Mouse (Mus musculus) hindlimb bud, embryonic 11.5 days (tissue): ENCODE data around the gene Pou6f1.
"Not testable (repeated sequence)": the region's sequence is repeated elsewhere in the genome, so short reads cannot be mapped to it uniquely, and the experiment has no call there.

ENCODE experiments used
- DNase-seq: peaks from one replicate; pipeline ENCODE4 v3.0.0-alpha.2; 2012; ENCODE audit warnings: low read depth, low spot score; ENCODE audit errors: extremely low spot score

Pou6f1 gene

DNA sequence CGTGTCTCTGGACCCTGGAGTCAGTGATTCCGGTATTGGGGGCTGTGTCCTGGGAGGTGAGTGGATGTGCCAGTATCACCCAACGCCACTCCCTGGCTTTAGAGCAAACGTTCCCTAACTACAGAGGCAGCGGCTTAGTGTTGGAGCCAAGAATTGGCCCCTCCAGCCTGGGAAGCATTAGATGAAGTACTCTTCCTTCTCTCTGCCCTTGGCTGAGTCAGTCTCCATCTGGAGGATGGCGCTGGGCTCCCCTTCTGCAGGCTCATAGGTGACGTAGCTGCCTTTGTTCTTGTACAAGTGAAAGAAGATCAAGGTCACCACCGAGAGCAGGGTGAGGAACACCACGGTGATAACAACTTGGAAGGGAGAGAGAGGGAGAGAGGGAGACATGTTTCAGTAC lies 21.9 kb upstream of the Pou6f1 start:
- DNase-seq: not testable (repeated sequence)

DNA sequence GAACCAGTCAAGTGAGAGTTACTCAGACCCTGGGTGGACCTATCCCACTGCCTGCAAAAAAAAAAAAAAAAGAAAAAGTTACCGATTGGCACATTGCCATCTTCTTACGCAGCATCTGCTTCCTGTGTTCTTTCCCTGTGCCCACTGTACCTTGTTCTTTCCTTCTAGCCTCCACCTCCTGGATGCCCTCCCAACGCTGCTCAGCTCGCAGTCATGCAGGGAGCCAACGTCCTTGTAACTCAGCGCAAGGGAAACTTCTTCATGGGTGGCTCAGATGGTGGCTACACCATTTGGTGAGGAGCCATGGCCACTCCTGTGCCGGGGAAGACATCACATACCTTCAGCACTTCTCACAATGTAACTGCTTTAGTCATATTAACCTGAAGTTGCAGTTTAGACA lies 19.4 kb upstream of the Pou6f1 start:
- DNase-seq: no peak

DNA sequence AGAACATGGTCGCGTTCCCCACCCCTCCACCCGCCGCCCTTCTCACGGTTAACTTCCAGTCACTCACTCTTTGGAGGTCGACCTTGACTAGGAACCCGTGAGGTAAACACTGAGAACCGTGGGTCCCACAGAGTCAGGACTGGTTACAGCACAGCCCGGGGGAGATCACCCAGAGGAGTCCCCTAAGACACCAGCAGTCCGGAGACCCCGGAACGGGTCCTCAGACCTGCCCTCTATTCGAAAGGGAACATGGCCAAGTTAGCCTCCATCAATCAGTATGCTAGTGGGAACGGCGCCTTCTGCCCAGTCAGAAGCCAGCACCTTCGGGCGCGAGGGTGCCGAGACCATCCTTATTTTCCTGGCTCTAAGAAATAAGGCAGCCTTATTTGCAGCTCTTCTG lies 16.4 kb upstream of the Pou6f1 start:
- no peak for DNase-seq

DNA sequence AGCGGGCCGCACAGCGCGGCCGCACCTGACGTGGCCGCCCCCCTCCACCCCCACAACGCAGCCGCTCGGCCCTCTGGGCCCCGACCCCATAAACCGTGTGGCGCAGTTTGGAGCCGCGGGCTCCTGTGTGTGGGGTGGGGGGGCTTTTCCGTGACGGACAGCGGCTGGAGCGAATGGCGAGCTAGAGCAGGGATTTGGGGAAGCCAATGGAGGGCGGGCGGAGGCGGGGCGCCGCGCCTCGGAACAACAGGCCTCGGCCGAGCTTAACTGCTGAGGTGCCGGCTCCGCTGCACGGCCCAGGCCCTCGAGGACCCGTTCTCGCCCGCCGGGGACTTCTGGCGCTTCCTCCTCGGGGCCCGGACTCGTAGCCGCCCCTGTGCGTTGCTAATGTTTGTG lies 16.0 kb upstream of the Pou6f1 start:
- peak; percentile 54 for DNase-seq

DNA sequence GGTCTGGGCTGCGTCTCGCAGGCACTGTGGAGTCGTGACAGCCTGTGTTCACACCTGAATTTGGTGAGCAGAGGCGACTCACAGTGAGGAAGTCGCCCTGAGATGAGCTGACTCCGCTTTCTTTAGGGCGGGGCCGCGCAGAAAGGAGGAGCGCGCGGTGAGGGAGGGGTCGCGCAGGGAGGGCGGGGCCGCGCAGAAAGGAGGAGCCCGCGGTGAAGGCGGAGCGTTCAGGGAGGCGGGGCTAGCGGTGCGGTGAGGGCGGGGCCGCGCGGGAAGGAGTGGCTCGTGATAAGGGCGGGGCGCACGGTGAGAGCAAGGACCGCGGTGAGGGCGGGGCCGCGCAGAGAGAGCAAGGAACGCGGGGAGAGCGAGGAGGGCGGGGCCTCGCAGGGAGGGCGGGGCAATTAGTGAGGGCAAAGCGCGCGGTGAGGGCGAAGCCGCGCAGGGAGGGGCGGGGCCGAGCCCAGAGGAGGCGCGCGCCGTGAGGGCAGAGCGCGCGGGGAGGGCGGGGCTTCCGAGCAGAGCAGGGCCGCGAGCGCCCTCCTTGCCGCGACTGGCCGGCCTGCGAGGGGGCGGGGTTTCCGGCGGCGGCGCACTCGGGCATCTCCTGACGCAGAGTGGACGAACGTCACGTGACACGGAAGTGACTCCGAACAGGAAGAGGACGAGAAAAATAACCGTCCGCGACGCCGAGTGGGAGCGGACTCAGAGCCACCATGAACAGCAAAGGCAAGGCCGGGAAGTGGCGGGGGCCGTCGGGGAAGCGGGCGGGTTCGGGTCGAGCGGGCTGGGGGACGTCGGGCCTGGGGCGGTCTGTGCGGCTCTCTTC lies 15.4 kb upstream of the Pou6f1 start, which contains the start of gene Dazap2:
TSS of gene Dazap2 (plus strand) at position 354 of the 829 bp plus-strand sequence.
- DNase-seq: peak; percentile 86

DNA sequence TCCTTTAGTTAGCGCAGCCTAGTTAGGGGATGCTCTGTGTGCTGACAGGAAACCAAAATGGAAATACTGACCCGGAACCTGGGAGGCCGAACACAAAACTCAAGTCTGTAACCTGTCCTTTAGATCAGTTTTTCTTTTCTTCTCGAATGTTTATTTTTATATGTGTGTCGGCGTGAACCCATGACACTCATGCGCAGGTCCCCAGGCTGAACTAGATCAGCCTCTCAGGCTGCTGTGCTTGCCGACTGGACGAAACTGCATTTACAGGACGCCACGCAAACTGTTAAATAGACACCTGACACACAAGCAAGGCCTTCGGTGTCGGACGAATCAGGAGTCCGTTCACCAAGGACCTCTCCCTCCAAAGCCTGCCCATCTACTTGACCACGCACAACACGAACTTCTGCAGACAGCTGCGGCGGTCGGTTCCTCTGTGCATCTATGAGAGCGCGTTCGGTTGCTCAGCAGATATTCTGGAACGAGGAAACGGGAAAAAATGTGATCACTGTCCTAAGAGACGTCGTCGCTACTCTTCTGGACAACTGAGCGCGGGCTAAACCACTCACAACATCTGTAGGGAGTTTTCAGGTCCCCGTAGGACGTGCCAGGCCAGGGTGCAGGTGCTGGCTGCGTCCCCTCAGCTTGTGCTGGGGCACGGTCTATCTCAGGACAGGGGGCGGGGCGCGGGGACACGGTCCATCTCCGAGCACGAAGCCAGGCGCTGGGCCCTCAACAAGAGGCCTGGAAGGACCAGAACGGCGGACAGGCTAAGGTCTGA lies 14.6 kb upstream of the Pou6f1 start:
- DNase-seq: no peak

DNA sequence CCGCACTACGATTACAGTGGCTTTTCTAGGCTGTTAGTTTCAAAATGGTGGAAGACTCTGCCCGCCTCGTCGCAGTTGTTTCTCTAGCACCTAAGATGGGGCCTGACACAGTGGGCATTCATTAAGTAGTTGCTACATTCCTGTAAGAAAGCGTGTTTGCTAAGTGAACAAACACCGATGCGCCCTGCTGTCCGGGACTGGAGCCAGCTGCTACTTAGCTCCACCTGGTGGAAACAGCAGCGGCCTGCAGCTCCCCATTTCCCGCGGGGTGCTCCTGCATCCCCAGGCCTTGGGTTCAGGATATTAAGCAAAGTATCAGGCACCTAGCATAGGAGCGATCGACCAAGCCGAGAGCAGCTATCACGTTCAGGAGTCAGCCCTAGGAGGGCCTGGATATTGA lies 13.8 kb upstream of the Pou6f1 start:
- no peak for DNase-seq

DNA sequence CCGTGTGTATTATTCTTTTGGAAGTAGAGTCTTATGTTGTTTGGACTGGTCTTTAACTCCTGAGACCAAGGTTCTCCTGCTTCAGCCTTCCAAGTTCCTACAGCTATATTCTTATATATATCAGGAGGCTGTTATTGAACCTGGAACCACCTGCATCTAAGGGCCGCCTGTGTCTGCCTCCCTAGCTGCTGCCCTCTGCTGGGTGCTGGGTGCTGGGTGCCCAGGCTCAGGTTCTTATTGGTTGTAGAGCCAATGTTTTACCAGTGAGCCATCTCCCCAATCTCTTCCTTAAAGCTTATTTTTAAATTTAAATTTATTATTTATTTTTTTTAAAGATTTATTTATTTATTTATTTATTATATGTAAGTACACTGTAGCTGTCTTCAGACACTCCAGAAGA lies 12.6 kb upstream of the Pou6f1 start:
- DNase-seq: no peak

DNA sequence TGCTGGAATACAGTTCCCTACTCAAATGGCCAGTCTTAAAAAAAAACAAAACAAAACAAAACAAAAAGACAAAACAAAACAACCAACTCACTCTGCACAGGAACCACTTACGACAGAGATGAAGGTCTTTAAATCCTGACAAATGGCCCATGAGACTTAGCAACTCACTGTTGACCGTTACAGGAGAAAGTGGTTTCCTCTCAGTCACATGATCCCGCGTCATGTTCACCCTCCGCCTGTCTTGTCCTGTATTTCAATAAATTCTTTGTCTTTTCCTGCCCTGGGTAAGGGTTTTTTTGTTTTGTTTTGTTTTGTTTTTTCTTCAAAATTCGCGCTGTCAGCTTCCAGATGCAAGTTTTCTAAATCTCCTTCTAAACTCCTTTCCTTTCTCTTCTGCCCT lies 12.2 kb upstream of the Pou6f1 start:
- no peak for DNase-seq

DNA sequence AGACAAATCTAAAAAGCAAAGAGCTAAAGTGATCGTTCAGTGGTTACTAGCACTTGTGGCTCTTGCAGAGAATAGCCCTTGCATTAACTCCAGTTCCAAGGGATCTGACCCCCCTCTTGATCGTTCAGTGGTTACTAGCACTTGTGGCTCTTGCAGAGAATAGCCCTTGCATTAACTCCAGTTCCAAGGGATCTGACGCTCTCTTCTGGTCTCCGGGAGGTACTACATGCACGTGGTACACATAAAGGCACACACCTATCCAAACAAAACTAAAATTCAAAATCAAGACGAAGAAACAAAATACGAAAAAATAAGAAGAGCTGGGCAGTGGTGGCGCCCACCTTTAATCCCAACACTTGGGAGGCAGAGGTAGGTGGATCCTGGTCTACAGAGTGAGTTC lies 6.9 kb upstream of the Pou6f1 start:
- not testable (repeated sequence) for DNase-seq

DNA sequence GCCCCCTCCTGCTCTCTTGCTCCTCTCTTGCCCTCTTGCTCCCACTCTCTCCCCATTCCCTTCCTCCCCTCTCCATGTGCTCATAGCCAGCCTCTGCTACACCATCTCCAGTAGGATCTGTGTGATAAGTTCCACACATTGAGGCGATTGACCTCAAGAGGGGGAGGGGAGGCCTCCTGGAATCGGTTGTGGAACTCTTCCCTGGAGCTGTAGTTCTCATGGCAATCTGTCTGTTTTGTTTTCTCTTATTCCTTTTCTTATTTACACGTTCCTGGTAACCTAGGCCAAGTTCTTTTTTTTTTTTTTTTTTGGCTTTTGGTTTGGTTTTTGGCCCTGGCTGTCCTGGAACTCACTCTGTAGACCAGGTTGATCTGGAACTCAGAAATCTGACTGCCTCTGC lies 1.9 kb upstream of the Pou6f1 start:
- DNase-seq: no peak

DNA sequence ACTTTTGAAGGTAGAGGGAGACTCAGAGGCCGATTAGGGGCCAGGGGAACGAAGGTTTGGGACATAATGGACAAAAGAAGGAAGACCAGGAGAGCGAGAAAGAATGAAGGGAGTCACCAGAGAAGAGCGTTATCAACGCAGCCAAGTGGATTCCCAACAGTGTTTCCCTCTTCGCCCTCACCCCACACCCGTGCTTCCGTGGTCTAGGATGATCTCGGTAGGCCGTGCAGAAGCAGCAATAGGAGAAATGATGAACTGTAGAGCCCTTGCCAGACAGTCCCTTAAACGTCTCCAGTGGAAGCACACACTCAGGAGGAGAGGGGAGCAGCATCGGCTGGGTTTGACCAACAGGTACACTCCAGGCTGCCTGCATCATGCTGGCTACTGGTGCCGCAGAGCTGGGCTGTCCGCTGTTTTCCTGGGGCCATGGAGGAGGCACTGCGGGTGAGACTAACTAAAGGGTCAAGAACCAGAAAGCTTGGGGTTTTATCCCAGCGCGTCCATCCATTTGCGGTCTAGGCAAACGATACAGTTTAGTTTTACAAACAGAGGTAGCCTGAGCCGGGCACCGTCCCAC lies 1.0 kb upstream of the Pou6f1 start:
- DNase-seq: no peak

DNA sequence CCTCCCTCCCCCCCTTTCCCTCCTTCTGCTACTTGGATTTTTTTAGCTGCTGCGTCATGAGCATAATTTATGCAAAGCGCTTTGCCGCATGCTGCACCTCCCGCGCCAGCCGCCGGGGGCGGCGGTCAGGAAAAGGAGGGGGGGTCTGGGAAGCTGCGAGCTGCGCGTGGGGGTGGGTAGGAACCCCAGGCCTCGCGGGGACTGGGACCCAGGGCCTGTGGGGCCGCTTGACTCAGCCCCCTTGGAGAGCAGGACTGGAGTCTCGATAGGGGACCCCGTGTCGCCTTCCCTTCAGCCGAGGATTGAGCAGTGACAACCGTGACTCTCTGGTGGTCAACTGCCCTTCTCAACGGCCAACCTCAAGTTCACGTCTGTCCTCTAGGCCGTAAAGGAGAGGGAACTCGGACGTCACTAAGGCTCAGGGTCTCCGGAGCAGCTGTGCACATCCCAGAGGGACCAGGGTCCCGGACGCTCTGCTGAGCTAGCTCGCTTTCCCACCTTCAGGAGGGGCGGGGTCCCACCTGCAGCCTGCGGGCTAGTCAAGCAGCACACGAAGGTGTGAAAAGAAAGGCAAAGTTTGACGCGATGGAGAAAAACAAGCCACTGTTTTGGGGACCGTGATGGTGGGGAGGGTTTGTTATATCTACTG lies 387 bp upstream of the Pou6f1 start:
- DNase-seq: peak; percentile 54

DNA sequence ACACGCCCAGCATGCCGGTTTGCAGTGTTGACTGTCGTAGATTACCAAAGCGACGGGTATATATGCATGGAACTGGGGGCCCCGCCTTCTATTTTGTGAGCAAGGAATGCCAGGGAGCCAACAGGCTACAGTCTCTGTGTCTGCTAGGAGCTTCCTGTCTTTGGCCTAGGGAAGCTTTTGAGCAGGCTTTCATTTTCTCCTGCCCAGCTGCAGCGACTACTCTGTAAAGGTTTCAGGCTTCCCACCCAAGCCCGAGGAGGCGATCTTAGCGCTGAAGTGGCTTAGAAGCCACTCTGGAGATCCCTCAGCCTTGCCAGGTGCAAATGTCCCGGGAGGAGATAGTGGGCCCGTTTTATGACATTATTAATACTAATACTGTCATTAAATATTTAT lies 905 bp downstream of the Pou6f1 start:
- DNase-seq: no peak

DNA sequence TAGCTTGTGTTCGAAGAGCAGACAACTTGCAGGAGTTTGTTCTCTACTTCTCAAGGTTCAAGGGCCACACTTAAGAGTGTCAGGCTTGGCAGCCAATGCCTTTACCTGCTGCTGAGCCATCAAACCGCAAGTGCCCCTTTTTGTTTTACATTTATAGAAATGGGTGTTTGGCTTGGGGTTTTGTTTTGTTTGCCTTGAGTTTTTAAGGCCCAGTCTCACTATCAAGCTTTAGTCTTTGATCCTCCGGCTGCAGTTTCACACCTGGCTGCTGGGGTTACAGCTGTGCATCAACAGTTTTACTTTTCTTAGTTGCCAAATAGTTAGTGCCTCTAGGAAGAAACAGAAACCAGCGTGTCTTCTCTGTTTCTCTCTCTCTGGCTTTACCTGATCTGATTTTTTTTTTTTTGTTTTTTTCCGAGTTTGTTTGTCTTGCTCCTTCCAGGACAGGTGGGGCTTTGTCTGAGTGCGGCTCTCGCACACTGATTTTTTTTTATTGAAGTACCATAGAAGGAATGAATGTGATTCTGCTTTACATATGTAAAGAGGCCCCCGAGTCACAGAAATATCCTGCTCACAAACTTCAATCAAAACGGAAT lies 1.4 kb downstream of the Pou6f1 start:
- DNase-seq: no peak

DNA sequence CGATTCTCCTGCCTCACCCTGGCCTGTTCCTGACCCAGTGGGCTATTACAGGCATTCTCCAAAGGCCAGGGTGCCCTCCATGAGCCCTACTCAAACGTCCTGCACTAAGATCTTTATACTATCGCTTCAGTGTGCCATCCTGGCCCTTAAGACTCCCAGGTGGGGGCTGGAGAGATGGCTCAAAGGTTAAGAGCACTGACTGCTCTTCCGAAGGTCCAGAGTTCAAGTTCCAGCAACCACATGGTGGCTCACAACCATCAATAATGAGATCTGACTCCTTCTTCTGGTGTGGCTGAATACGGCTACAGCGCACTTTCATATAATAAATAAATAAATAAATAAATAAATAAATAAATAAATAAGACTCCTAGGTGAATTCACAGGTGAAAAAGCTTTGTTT lies 7.0 kb downstream of the Pou6f1 start:
- DNase-seq: no peak

DNA sequence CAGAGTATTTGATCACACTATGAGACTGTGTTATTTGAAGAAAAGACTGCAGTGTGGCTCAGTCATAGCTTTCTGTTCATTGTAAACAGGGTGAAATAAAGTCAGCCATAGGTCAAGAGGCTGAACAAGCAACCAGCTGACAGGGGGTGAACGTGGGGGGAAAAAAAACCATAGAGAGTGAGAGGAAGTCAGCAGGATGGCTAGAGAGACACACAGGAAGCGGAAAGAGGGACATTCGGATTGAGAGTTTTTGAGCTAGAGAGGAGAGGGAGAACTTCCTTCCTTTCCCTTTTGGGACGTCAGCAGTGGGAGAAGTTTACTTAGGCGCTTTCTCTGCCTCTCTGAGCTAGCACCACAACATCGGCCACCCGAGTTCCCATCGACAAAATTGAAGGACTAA lies 9.3 kb downstream of the Pou6f1 start:
- DNase-seq: no peak

DNA sequence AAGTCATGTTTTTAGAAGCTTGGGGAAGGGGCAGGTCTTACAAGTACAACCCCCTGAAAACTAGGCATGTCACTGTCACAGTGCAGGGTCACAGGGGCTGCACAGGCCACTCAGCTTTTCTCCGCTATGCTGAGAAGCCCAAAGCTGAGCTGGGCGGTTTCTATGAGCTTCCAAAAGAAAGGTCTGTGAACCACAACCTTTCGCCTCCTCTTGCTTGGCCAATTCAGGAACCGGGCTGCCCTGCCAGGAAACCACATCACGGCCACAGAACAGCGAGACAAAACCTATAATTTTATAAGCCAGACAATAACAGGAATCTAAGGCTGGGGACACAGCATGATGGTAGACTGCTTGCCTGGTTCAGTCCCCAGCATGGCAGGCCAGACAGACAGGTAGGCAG lies 11.5 kb downstream of the Pou6f1 start:
- no peak for DNase-seq

DNA sequence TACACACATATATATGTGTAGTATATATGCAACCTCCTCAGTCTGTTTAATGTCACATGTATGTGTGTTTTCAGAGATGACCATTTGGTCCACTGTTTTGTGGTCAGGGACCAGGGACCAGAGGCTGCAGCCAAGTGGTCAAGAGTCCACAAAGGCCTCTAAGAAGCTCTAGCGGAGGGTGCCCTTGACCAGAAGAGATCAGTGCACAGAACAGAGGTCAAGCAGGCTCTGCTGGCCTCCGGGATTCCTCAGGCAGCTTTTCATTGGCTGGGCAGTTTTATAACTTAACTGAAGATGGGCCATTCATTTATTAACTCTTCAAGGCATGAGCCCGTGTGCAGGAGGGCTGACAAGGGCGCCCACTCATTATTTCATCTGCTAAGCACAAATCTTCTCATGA lies 12.6 kb downstream of the Pou6f1 start:
- DNase-seq: no peak

DNA sequence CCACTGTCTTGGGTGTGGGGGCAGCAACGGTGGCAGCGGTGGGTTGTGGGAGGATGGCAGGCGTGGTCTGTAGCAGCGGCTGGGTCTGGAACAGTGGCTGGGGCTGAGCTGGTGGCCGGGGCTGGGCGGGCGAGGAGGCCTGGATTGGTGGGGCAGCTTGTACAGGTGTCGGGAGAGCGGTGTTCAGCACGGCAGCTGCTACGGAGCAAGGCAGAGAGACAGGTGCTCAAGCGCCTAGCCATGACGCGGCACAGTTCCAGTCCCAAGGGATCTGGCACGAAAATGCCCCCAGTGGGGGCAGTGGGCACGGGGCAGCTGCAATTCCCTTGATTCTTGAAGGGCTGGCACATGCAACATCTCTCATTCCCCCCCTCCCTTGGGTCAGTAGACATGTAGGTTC lies 13.9 kb downstream of the Pou6f1 start:
- no peak for DNase-seq

DNA sequence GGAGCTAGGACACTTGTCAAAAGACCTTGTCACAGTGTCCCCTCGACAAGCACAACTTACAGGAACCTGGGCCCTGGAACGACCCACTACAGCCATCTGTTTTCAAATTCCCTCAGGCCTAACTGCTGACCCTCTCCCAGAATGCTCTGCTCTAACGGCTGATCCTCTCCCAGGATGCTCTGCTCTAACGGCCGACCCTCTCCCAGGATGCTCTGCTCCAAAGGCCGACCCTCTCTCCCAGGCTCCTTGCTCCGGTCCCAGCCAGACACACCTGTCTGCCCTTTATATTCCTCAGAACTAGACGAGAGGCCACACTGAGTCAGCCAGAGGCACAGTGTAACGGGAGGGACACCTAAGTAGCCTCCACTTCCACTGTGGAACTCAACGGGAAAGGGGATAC lies 19.7 kb downstream of the Pou6f1 start:
- no peak for DNase-seq
